Mouse (Mus musculus): Measurements from ENCODE around the gene Hadha.

DNA sequence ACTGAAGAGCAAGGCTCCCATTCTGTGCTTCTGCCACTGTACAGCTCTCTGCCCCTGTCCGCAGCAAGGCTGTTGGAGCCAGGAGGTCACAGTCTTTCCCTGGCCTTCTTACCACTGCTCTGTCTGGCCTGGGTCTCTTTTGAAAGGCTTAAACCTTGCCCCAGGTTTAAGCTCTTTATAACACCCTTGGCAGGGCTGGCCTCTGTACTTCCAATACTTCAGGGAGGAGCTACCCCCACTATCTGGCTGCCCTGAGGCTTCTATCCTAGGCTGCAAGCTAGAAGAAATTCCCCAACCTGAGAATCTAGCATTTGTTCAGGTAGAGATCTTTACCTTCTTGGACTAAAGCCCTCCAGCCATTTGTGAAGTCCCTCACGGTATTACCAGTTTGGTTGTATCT lies 45.1 kb downstream of the Hadha start:
- TF ChIP-seq CTCF (IDR thresholded peaks at IDR 0.05; ENCODE audit: extremely low read depth, insufficient read depth, low read length) (no peak), POLR2A (IDR thresholded peaks at IDR 0.05; ENCODE audit: extremely low read depth, insufficient read depth, low read length) (no peak)
